Mouse (Mus musculus) adrenal gland, postnatal 25 days (tissue): ENCODE measurements around the gene Prdm11. TPM values are rescaled to one million over a fixed set of nuclear protein-coding genes. Genes with fewer than 3 reads are reported as not detected.

Source experiments
- DNase-seq: peaks from one replicate; pipeline ENCODE4 v3.0.0; 2021; ENCODE audit warnings: mixed read lengths
- total RNA-seq: library from RNA; stranded (reverse); gene quantifications from 2 replicates; pipeline ENCODE4 v1.2.3, GENCODE M21; 2021

Prdm11 gene
- total RNA-seq, 1 experiment from 2014 or later, result 63.1 TPM

DNA sequence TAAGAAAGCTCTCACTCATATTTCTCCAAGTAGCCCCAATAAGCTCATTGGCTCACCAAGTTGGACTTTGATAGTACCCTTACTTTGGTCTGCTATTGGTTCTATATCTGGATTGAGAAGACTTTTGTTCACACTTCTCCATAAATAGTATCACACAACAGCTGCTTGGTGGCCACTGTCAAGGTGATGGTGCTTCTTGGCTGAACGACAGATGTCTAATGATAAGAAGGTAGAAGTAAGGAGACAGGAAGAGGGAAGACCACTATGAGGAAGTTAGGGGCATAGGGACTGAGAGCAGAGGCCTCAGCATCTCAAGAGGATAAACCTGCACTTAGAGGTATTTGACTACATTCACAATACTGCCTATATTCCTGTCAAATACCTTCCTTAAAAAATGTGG, 81.6 kb downstream of the Prdm11 start:
- DNase-seq, result no peak

DNA sequence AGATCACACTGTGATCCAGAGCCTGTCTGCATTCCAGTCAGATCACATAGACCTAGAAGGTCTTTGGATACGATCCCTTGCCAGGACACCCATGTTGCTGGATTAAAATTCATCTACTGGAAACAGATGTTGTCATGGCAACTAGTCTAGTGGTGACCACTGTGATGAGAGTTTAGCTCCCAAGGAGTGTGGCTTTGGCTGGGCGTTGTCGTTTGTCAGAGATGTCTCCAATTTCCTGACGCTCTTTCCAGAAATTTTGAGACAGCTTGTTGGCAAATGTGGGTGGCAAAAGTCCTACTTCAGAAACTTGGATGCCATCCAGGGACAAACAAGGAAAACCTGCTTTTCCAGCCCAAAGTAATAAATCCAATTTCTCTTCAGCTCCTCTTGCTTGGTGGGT, 87.3 kb downstream of the Prdm11 start:
- DNase-seq, result no peak

DNA sequence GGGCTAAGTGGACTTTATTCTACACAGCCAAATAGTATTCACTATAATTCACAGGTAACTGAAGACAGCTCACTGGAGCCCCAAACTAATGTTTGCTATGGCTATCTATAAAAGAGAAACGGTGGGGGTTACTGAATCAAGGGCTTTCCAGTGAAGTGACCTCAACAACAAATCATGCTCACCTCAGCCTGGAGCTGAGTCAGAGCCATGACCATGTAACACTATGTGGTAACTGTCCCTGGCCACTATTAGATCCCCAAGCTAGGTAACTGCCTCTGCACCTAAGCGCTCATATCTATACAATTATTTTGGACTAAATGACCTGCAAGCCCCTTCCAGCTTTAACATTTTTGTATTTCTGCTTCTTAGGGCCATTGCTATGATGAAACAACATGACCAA, 89.0 kb downstream of the Prdm11 start:
- no peak for DNase-seq

DNA sequence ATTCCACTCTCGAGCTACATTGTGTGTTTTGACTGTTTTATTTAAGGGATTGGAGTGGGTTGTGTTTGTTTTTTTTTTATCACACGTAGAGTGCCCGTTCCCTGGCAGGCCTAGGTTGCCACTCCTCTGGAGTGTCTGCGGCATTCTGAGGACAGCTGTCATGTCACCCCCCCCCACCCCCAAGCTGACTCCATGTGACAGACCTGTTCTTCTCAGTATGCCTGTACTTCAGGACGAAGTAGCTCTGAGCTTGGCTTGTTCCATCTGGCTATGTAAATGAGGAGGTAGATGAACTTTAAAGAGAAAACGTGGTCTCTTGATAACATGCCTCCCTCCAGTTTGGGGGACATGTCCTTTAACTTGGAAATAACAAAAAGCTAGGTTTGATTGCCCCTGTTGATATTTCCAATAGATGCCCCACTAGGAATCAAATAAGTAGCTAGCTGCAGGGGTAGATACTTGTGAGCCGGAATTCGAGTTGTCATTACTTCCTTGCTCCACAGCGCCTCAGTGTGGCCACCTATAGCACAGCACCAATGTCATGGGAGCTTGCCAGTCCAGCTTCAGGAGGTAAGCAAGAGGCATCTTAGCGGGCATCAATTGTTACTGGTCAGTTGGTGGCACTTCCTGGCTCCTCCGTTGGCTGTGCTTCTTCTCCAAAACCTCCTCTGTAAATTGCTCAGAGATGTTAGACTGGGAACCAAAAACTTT, 91.4 kb downstream of the Prdm11 start:
- DNase-seq, result peak; percentile 75

DNA sequence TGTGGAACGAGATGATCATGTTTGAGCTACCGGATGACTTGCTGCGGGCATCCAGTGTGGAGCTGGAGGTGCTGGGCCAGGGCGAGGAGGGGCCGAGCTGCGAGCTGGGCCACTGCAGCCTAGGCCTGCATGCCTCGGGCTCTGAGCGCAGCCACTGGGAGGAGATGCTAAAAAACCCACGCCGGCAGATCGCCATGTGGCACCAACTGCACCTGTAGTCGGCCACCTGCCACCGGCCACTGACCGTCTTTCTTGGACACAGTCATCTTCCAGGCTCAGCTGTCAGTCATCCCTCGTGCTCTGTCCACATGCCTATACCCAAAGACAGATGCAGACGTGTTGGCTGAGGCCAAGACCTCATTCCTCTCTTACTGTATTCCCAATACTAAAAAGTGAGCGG, 92.5 kb downstream of the Prdm11 start:
- DNase-seq, result no peak

DNA sequence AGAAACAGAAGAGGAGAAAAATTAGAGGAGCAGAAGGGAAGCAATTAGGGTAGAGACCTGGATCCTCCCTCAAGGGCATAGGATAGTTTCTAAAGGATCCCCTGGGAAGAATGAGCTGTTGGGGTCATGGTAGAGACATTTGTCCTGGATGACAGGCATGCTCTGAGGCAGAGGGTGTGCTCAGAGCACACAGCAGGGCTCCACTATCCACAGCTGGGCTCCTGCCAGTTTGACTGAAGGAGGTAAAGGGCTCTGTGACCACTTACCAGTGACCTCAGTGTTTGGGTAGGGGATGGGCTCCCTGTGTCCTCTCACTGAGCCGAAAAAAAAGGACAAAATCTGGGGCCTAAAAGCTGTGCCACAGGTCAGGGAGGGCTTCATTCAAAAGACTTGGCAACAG, 96.4 kb downstream of the Prdm11 start:
- DNase-seq, result no peak

DNA sequence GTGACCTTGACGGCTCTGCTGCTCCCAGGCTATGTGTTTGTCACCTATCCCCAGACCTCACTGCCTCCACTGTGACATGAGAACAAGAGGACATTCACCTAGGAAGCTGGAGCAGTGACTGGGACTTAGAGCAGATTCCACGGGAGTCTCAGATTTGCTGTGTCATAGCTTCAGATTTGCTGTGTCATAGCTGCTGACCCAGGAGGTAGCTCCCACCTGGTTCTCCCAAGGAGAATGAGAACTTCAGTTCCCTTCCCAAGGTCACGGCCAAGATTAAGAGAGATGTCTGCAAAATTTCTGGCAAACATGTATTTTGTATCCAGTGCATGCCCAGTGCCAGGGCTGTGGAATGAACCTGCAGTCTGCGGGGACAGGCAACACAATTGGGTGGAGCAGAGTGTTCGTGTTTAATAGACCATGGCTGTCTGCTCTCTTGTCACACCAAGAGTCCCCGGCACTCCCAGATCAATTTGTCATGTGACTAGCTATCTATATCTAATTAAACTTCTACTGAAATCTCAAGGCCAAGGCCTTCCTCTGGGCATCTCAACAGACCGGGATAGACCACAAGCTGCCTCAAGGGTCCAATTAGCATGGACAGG, 97.2 kb downstream of the Prdm11 start:
- no peak for DNase-seq

DNA sequence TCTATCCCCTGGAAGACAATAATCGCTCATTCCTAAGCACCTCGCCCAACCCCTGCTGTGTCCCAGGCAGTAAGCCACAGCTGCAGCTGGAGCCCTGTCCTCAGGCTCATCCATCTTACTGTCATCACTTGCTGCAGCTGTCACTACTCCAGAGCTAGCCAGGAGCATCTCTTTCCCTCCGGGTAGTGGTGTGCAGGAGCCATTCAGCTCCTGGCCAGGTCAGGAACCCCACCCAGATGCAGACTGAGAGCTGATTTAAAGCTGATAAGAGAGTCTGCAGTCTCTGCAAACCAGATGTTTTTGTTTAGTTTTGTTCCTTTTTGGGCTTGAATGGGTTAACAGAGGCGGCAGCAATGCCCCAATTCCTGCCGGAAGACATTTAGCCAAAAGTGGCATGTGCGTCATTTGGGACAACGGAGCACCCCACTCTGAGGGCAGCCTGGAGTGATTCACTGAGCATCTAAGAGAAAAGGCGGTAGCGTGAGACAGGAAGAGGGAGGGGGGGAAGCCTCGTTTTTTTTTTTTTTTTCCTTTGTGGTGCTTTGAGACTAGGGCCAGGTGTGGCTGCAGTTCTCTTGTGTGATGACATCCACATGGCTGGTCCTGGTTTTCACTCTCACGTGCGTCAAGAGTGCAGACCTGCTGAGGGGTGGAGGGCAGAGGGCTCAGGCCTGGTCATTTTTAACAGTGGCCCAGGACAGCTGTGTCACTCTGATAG, 97.8 kb downstream of the Prdm11 start:
- no peak for DNase-seq

DNA sequence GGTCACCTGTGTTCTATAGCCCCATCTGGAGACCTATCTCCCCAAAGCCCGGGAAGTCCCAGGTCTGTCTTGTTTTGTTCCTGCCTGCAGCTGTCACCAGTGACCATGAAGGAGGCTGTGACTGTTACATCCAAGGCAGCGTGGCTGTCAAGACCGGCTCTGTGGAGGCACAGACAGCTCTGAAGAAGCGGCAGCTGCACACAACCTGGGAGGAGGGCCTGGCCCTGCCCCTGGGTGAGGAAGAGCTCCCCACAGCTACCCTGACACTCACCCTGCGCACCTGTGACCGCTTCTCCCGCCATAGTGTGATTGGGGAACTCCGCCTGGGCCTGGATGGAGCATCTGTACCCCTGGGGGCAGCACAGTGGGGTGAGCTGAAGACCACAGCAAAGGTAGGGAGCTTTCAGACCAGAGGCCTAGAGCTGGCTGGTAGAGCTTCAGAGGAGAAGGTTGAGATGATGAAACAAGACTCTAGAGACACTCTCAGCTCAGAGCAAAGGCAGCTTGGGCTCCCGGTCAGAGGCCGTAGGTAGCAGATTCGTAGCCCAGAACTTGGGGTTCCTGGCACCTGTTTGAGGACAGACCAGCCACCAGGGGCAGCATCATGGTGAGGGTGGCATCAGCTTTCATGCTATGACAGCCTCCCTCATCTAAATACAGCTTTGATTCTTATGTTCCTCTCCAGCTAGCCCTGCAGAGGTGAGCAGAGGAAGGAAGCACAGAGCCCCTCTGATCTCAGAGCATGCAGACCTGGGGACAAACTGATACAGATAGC, 100.0 kb downstream of the Prdm11 start:
- DNase-seq, result no peak

DNA sequence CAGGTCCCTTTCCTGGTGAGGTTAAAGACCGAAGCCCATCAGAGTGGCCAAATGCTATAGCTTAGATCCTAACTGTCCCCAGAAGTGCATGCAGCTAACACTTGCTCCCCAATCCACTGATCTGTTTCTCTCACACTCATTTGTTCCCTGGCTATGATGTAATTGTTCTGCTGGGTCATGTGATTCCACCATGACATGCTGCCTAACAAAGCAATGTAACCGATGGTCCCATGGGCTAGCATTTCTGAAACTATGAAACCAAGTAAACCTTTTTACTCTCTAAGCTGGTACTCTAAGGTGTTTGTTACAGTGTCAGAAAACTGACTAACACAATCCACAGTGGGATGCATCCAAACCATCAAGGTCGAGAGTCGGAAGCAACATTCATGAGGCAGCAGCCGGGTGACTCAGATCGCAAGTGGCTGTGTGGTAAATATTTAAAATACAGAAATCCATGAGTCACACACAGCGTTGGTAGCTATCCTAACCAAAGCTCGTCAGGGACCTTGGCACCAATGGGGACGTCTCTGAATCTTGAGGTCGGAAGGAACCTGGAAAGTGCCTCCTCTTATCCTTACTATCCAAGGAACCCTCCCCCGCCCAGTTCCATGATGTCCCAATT, 100.7 kb downstream of the Prdm11 start:
- DNase-seq, result no peak

DNA sequence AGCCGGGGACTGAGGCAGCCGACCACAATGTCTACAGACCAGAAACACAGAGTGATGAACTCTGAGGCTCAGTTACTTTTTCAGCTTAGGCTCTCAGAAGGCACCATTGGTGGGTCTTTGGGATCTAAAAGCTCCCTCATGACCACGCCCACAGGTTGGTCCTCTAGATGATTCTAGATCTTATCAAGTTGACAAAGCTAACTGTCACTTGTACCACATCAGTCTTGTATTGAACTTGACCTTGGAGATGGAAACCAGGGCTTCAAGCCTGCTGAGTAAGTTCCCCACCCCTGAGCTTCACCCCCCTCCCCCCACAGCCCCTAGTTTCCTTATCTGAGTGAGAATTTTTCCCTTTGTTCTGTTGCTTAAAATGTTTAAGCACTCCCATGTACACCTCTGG, 101.6 kb downstream of the Prdm11 start:
- DNase-seq, result no peak

DNA sequence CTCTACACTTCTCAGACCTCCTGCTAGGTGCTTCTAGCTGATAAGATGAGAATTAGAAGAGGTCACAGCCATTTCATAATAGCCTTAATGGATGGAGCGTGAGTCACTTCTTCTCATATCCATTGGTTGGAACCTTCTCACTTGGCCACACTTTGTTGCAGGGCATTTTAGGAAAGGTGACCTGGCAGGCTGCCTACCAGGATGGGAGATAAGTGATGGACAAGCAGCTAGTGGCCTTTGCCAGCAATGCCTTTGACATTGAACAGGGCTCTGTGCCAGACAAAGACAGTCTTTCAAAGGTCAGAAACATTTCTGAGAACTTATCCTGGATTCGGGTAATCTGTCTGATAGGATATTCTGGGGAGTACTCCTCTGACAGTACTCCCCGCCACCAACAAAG, 102.6 kb downstream of the Prdm11 start:
- DNase-seq, result peak; percentile 36

DNA sequence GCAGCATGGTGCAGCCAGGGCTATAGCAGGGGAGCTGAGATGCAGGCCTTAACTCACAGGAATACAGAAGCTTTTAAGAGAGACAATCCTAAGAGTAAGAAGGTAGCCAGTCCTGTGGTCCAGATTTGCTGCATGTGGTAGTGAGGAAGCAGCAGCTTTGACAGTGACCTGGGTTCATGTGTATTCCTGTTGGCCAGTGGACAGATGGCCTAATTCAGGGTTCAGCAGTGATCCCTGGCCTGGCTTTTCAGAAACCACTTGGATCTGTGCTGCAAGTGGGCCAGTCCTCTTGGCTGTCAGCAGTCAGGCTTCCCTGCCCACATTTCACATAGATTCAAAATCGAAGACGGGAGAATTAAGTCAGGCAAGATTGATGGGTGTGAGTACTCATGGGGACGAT, 104.5 kb downstream of the Prdm11 start:
- no peak for DNase-seq

DNA sequence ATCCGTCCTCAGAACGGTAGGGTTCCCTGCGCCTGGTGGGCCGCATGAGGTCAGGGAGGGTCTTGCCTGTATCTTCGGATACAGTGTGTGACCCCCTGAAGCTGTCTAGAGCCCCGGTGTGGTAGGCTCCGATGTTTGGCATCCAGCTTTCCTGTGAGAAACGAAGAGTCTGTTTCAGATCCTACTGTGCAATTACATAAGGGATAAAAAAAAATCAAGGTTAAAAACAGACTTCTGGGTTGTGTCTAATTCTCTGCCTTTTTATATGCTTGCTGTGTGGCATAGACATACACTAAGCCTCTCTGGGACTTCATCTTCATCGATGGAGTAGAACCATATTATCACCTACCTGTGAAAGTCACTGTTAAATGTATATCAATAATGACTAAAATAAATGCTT, 105.0 kb downstream of the Prdm11 start:
- DNase-seq, result no peak

DNA sequence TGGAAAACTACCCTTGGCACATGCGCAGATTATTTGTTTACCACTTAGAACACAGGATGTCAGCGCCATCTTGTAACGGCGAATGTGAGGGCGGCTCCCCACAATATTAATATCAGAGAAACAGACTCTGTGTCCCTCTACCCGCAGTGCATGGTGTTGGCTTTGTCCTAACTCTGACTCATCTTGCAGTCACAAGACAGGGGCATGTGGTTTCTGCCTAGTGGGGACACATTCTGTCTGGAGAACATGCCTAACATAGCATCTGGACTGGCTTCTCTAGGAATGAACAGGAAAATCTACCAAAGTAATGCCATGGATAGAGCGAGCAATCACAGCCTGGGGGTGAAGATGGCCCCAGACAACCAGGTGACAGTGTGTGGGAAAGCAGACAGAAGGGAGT, 107.1 kb downstream of the Prdm11 start:
- DNase-seq, result no peak

DNA sequence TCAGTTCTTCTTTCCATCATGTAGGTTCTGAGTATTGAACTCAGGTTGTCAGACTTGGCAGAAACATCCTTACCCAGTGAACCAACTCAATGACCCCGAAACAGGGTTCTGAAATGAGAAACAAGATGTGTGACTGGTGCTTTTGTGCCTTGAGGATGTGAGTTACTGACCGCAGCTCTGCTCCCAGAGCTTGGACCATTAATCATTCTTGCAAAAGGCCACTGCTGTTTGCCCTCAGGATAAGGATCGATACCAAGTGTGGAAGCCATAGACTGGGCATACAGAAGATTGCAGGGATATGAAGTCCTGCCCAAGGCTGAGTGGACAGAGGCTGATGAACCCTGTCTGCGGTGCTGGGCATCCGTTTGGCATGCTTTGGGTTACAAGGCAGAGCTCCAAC, 107.9 kb downstream of the Prdm11 start:
- DNase-seq, result no peak

DNA sequence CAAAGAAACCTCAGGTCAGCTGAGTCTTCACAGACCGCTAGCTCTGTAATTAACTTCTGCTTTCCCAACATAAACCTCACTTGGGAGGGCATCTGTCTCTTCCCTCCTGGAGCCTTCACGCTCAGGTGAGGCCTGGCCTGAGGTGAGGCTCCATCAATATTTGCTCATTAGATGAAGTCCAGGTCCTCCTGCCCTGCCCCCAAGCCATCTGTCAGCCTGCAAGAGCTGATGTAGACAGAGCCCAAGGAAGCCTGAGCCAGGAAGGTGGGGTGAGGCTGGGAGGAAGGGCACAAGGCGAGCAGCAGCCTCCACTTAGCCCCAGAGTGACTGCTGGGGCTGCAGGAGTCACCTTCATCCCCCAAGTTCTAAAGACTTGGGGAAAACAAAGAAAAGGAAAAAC, 110.5 kb downstream of the Prdm11 start:
- DNase-seq, result no peak

DNA sequence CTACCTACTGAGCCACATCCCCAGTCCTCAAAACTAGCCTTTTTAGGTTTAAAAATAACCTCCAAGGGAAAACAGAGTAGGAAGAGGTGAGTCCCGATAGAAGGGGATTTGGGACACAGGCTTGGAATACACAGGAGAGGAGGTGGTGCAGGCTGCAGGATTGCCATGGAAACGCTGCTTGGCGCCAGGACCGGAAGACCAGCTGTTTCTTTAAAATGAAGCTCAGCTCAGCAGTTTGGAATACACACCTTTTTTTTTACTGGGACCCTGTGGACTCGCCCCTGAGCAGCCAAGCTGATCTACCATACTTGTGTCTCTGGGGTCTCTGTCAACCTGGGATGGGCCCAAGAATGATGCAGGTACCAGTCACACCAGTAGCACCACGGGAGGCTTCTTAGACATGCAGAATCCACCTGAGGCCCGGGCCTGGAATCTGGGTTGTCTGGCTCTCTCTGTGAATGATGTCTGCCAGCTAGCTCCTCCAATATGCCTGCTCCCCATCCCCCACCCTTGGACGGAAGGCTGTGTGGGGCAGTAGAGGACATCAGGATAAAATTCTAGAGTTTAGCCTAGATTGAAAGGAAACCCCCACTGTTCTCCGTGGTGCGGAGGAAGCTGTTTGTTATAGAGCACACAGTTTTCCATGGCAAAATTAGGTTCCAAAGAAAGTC, 111.5 kb downstream of the Prdm11 start:
- no peak for DNase-seq

DNA sequence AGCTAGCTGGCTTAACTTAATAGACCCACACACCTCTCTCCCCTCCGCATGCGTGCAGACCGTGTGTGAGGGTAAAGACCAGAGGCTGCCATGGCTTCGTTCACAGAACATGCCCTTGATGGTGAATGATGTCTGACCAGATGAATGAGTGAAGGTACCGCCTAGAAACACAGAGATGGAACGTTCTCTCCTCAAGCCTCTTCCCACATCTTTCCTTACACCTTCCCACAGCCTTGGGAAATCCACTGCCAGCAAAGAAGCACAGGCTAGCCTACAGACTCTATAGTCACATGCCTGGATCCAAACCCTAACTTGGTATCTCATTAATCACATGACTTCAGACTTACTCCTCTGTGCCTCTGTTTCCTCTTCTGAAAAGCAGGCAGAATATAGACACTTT, 112.6 kb downstream of the Prdm11 start:
- no peak for DNase-seq

DNA sequence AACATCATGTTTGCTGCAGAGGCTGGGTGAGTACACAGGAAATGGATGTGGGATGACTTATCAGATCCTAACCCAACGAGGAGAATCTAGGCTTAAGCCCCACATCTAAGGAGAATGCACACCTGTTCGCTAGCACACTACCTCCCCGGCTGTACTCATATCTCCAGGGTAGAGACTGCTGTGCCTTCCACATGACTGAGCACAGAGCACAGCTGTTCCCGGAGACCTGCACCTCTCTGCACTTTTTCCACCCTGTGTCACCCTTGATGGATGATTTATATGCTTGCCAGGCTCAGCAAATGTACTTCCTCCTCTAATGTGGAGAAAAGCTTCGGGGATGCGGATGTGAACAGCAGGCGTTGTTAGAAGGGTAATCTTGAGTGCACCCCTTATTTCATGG, 114.9 kb downstream of the Prdm11 start:
- DNase-seq, result no peak

DNA sequence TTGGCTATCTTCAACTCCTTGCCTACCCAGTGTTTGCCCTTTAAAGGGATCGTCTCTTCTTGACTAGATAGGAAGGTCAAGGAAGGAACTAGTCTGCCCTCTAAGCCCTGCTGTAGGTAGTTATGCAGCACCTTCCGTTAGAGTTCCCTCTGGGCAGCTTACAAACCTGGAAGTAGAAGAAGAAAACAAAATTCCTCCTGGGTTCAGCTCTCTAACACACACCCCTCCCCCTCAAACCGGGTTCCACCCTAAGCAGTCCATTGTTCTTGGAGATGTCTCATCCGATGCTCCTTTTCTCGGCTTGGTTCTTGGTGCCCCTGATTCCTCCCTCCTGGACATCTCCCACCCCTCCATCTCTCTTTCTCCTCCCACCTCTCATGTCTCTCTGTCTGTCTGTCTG, 116.3 kb downstream of the Prdm11 start:
- no peak for DNase-seq

DNA sequence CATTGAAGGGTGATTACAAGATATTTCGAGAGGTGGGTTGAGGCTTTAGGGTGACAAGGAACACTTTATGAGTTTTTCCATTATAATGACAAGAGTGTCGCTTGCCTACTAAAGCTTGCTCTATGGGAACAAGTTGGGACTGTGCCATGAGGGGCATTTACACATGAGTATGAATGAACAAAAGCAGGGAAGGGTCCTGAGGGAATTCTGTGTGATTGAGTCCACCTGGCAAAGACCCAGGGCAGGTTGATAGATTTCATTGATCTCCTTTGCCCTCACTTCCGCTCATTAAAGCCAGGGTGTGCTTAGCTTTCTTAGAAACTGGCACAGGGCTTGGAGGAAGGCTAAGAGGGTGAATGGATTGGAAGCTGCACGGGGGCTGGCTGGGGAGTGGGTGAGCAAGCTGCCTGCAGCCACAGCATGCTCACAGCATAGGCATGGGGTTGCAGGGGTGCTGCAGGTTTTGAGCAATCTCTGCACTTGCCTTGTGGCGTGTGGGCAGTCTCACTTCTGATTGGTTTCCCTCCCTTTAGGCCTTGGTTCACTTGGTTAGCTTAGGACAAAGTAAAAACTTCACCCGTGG, 121.2 kb downstream of the Prdm11 start:
- DNase-seq, result no peak
